Mouse (Mus musculus) midbrain, embryonic 11.5 days (tissue): Measurements from ENCODE around the gene Kcnq2. TPM values are rescaled to one million over a fixed set of nuclear protein-coding genes. Genes with fewer than 3 reads are reported as not detected.

Experiments
- ATAC-seq: fragments of 200-750 bp; cut with Nextera tagmentation; 2 replicates; pipeline ENCODE4 v1.8.0; 2017; ENCODE audit warnings: moderate TSS enrichment, moderate library complexity; ENCODE audit not compliant: low FRiP score
- DNase-seq: peaks from one replicate; pipeline ENCODE4 v3.0.0; 2015; ENCODE audit warnings: low spot score; ENCODE audit errors: missing footprints
- H3K27ac ChIP-seq: fragments of 300-500 bp; sonication (generic); 2 replicates; pipeline ENCODE4 v1.5.1; 2014; ENCODE audit warnings: low read depth, low read length
- H3K27me3 ChIP-seq: fragments of 300-500 bp; sonication (generic); 2 replicates; pipeline ENCODE4 v1.6.1; 2014; ENCODE audit warnings: mild to moderate bottlenecking, low read length, moderate library complexity, mixed read lengths; ENCODE audit not compliant: control insufficient read depth, insufficient read depth
- H3K36me3 ChIP-seq: fragments of 300-500 bp; sonication (generic); 2 replicates; pipeline ENCODE4 v1.6.1; 2014; ENCODE audit warnings: mild to moderate bottlenecking, low read length, moderate library complexity, mixed read lengths; ENCODE audit not compliant: control insufficient read depth, insufficient read depth
- H3K4me1 ChIP-seq: fragments of 300-500 bp; sonication (generic); 2 replicates; pipeline ENCODE4 v1.6.1; 2014; ENCODE audit warnings: low read length; ENCODE audit not compliant: control insufficient read depth, insufficient read depth
- H3K4me2 ChIP-seq: fragments of 300-500 bp; sonication (generic); 2 replicates; pipeline ENCODE4 v1.6.1; 2014; ENCODE audit warnings: mild to moderate bottlenecking, moderate library complexity
- H3K4me3 ChIP-seq: fragments of 300-500 bp; sonication (generic); 2 replicates; pipeline ENCODE4 v1.5.1; 2014; ENCODE audit warnings: low read depth, low read length
- H3K9ac ChIP-seq: fragments of 300-500 bp; sonication (generic); 2 replicates; pipeline ENCODE4 v1.6.1; 2014; ENCODE audit warnings: low read length
- H3K9me3 ChIP-seq: fragments of 300-500 bp; sonication (generic); 2 replicates; pipeline ENCODE4 v1.6.1; 2016; ENCODE audit warnings: low read length; ENCODE audit not compliant: control insufficient read depth
- WGBS: fragments of 180-500 bp; shearing (Covaris S2); extraction: QIAGEN DNeasy Blood & Tissue Kit; methylation state at CpG from one replicate; pipeline ENCODE4 v1.1.7; 2014; 5-methylcytosine and 5-hydroxymethylcytosine counted together
- polyA plus RNA-seq: library from polyadenylated mRNA; unstranded; fragments of >200 nt; fragmentation: Nextera tagmentation; extraction: Ambion mirVana; gene quantifications from 2 replicates; pipeline ENCODE4 v1.2.1, GENCODE M21; 2014

The Kcnq2 gene
- 8.7 and 8.8 TPM in 2 replicates for polyA plus RNA-seq

DNA sequence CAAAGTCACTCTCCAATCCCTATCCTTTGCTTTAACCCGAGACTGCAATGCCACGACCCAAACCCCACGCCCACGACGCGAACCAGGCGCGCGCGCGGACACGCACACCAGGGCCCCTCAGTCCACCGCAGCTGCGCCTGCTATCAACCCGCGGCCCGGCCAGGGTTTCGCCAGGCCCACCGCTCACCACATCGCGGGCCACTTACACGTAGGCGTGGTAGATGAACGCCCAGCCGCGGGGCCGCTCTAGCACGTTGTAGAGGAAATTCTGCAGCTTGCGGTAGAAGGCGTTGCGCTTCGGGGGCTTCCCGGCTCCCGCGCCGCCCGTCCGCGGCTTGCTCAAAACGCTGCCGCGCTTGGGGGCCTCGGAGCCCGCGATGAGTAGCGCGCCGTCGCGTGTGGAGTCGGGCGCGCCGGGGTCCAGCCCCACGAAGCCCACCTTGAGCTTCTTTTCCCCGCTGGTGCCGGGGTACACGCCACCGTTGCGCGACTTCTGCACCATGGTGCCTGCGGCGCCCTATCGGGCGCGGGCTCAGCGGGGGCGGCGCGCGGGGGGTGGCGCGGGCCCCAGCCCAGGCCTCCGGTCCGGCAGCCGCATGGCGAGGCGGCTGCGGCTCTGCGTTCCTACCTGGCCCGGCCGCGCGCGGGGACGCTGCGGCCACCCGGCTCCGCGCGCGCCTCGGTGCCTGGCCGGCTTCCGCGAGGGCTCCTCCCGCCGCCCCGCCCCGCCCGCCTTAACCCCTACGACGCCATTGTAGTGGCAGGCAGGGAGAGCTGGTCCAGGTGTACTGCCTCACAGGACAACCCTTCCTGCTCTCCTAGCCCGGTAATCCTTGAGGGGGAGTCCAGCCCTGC is at the start of gene Kcnq2:
Kcnq2 (minus strand) TSS at position 710 of the 855 bp plus-strand sequence.
- ATAC-seq (peak; percentile 74), DNase-seq (peak; percentile 94)
- Histone ChIP-seq H3K9me3 (no peaks in the 10 kb centered on the region), H3K27me3 (peaks cover 36% of the 10 kb centered on the region), H3K4me1 (peaks cover 6% of the 10 kb centered on the region), H3K36me3 (no peaks in the 10 kb centered on the region), H3K27ac (peak within 1 kb of the TSS; percentile 71), H3K4me2 (peak within 1 kb of the TSS; percentile 89), H3K9ac (peak within 1 kb of the TSS; percentile 70), H3K4me3 (peak within 1 kb of the TSS; percentile 62)
- under 1% methylated on average over 100 of the region's 104 CpGs for WGBS

DNA sequence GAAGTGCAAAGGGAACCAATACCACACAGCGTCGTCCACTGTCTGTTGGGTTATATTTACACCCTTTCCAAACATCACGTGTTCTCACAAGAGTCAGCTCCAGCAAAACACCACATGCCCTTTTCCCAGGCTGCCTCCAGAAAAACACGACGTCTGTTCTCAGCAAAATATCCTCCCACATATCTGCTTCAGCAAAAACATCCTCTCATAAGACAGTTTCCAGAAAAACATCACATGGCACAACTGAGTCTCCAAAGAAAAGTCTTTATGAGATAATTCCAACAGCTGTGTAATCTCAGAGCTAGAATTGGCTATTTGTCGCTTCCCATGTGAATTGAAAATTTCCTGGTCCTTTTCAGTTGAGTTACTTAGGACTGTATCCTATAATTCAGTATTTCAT is 45.8 kb upstream of the Kcnq2 start:
- H3K4me1 ChIP-seq: no peaks in the 10 kb centered on the region
- 84% methylated on average over 6 of the region's 6 CpGs for WGBS
- no peak overlapping the region for H3K9ac ChIP-seq
- no peak for ATAC-seq
- no peaks in the 10 kb centered on the region for H3K9me3 ChIP-seq
- DNase-seq: no peak
- no peak overlapping the region for H3K27ac ChIP-seq
- H3K4me3 ChIP-seq: no peak overlapping the region
- no peak overlapping the region for H3K4me2 ChIP-seq
- H3K27me3 ChIP-seq: no peaks in the 10 kb centered on the region
- H3K36me3 ChIP-seq: no peaks in the 10 kb centered on the region

DNA sequence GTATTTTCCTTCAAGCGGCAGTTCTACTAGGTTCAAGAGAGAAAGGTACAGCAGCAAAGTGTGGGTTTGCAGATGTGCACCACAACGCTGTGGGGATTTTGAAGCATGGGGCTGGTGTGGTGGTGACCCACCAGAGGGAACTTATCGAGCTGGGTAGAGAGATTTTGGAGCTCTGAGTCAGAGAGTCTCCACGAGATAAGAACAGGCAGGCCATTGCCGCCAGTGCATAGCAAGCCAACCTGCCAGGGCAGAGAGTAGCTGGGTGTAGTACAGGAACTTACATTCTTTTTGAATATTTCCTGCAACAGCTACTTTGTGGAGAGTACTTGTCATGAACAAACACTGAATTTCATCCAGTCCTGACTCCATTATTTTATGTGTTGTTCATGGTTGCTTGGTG is 43.4 kb upstream of the Kcnq2 start:
- DNase-seq: no peak
- Histone ChIP-seq H3K27me3 (no peaks in the 10 kb centered on the region), H3K4me3 (no peak overlapping the region), H3K9ac (no peak overlapping the region), H3K27ac (no peak overlapping the region), H3K36me3 (no peaks in the 10 kb centered on the region), H3K4me2 (no peak overlapping the region), H3K9me3 (no peaks in the 10 kb centered on the region), H3K4me1 (no peaks in the 10 kb centered on the region)
- 87% methylated on average over 5 of the region's 5 CpGs for WGBS
- ATAC-seq: no peak

DNA sequence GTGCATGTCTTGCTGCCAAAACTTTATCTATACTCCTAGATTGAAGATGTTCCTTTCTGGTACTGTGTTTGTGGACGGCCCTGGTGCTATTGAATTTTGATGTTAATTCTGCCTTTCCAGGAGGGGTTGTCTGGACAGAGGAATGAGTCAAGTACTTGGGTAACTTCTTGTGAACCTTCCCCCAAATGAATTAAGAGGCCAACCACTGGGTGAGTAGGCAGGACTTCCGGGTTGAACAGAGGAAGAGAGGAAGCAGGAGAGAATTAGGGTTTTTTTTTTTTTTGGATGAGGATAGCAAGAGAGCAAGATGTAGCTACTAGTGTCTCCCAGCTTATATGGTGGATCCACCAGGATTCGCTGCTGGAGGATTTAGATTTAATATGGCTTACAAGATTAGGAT is 42.9 kb upstream of the Kcnq2 start:
- DNase-seq: no peak
- Histone ChIP-seq H3K36me3 (no peaks in the 10 kb centered on the region), H3K4me2 (no peak overlapping the region), H3K27me3 (no peaks in the 10 kb centered on the region), H3K27ac (no peak overlapping the region), H3K9ac (no peak overlapping the region), H3K9me3 (no peaks in the 10 kb centered on the region), H3K4me3 (no peak overlapping the region), H3K4me1 (no peaks in the 10 kb centered on the region)
- ATAC-seq: no peak
- WGBS: 79% methylated on average over 3 of the region's 3 CpGs

DNA sequence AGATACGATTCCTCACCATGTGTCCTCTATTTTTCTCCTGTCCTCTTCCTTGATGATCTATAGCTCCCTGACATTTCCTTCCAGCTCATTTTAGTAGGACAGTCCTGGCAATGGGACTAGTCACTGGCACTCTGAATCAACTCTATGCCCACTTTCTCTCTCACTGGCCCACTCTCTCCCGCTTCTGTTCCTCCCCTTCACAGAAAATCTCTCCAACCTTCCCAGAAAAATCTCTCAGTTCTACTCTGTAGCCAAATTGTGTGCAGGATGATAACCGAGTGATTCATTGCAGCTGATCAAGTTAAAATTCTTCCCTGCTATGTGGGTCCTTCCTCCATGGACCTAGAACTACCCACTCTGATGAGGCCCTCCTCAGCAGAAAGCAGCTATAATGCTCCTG is 39.5 kb upstream of the Kcnq2 start:
- H3K4me3 ChIP-seq: no peak overlapping the region
- no peaks in the 10 kb centered on the region for H3K4me1 ChIP-seq
- H3K9ac ChIP-seq: no peak overlapping the region
- WGBS: 85% methylated on average over 3 of the region's 3 CpGs
- H3K36me3 ChIP-seq: no peaks in the 10 kb centered on the region
- no peak overlapping the region for H3K27ac ChIP-seq
- DNase-seq (no peak), ATAC-seq (no peak)
- H3K9me3 ChIP-seq: no peaks in the 10 kb centered on the region; the same call in 1 of the 2 replicates
- no peaks in the 10 kb centered on the region for H3K27me3 ChIP-seq
- no peak overlapping the region for H3K4me2 ChIP-seq

DNA sequence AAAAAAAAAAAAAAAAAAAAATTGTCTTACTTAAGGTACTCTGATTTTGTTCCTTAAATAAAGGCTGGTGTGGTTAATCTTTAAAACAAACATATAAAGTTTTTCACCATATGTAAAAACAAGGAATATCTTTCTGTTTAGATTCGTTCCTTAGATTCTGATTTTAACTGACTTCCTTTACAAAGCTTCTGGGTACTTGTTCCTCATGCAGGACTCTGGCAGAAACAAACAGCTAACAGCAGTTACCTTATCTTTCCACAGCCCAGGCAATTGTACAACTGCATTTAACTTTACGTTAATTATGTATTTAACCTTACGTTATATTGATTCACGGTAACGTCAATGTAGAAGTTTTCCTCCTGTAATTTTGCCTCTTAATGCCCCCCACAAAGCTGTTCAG is 31.4 kb upstream of the Kcnq2 start:
- Histone ChIP-seq H3K4me2 (no peak overlapping the region), H3K36me3 (no peaks in the 10 kb centered on the region), H3K4me1 (no peaks in the 10 kb centered on the region), H3K4me3 (no peak overlapping the region), H3K27me3 (no peaks in the 10 kb centered on the region), H3K9ac (no peak overlapping the region), H3K9me3 (no peaks in the 10 kb centered on the region; the same call in 1 of the 2 replicates), H3K27ac (no peak overlapping the region)
- ATAC-seq: no peak
- 88% methylated on average over 5 of the region's 5 CpGs for WGBS
- DNase-seq: no peak

DNA sequence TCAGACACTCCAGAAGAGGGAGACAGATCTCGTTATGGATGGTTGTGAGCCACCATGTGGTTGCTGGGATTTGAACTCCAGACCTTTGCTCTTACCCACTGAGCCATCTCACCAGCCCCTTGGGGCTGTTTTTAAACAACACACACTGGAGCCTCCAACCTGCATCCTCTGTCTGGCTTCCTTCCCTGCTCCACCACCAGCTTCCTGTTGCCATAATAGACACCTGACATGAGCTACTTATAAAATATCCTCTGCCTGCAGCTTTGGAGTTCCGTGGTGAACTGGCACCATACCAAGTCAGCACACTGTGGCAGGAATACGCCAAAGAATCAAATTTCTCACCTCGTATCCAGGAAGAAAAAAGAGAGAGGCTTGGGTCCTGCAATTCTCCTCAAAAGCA is 25.7 kb upstream of the Kcnq2 start:
- Histone ChIP-seq H3K9ac (no peak overlapping the region), H3K4me3 (no peak overlapping the region), H3K4me2 (no peak overlapping the region), H3K27me3 (peaks cover 15% of the 10 kb centered on the region), H3K9me3 (no peaks in the 10 kb centered on the region), H3K4me1 (peaks cover 15% of the 10 kb centered on the region), H3K27ac (no peak overlapping the region), H3K36me3 (no peaks in the 10 kb centered on the region)
- no peak for DNase-seq
- no peak for ATAC-seq
- 74% methylated on average over 4 of the region's 4 CpGs for WGBS

DNA sequence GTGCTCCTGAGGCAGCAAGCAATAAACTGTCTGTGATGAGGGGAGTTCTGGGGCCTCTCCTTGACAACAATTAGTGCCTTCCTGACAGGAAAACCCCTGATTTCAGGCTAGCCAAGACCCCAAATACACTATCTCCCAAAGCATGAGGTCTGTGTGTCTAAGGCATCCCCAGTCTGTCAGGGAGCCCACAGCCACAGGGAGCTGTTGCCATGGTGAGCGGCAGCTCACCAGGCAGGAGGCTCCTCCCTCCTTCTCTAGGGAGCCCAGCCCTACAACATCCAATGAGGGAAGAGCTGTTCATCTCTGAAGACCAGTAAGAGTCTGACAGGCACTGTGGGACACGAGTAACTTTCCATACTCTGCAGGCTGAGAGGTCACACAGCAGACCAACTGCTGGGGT is 24.7 kb upstream of the Kcnq2 start:
- Histone ChIP-seq H3K27me3 (peaks cover 16% of the 10 kb centered on the region), H3K4me2 (no peak overlapping the region), H3K4me1 (peaks cover 15% of the 10 kb centered on the region), H3K27ac (no peak overlapping the region), H3K36me3 (no peaks in the 10 kb centered on the region), H3K9ac (no peak overlapping the region; the same call in 1 of the 2 replicates), H3K9me3 (no peaks in the 10 kb centered on the region), H3K4me3 (no peak overlapping the region)
- WGBS: 0% methylated on average over 2 of the region's 2 CpGs
- DNase-seq (peak; percentile 87), ATAC-seq (peak; percentile 91)

DNA sequence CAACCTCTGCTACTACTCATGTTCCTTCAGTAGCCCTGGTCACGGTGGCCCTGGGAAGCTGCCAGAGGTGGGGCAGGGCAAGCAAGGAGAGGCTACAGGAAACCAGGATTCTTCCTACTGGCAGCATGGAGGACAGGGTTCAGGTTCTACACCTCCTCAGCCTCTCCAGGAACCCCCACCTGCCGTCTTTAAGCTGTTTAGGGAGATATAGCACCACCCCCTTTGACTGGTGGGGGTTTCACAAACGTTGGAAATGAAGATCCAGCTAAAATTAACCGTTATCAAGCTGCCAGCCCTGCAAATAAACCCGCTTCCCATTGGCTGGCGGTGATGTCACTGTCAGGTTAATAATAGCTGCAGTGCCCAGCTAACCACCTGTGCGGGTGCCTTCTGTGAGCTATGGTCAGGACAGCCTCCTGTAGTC is 24.0 kb upstream of the Kcnq2 start:
- 65% methylated on average over 7 of the region's 7 CpGs for WGBS
- Histone ChIP-seq H3K27me3 (peaks cover 16% of the 10 kb centered on the region), H3K4me2 (no peak overlapping the region)

More for the DNA sequence above, 24.0 kb upstream of the Kcnq2 start:
- H3K4me3 ChIP-seq: no peak overlapping the region
- peaks cover 15% of the 10 kb centered on the region for H3K4me1 ChIP-seq
- ATAC-seq: no peak
- DNase-seq: no peak
- no peaks in the 10 kb centered on the region for H3K36me3 ChIP-seq
- no peak overlapping the region for H3K27ac ChIP-seq
- H3K9ac ChIP-seq: no peak overlapping the region; the same call in 1 of the 2 replicates
- no peaks in the 10 kb centered on the region for H3K9me3 ChIP-seq
